Mouse (Mus musculus): Measurements from ENCODE around the gene Rere.
A peak's percentile ranks its signal among the peaks of the same experiment; 100 is the strongest.
"Not testable (repeated sequence)": the region's sequence is repeated elsewhere in the genome, so short reads cannot be mapped to it uniquely, and the experiment has no call there.

Gene Rere

DNA sequence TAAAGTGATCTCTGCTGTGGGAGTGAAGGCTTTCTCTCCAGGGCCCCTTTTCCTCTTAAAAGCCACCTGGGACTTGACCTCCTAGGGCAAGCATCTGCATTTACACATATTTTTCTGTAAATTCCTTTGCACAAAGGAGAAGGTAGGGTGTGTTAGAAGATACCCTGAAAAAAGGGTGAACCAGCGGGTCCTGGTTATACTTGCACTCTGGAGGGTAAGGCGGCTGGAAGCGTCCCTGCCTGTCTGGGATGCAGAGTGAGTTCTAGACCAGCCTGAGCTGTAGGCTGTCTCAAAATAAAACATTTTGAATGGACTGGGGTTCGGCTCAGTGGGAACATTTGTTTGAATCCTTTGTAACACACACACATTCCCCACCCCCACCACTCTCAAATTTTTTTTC, 310.2 kb downstream of the Rere start:
- no peak for DNase-seq

DNA sequence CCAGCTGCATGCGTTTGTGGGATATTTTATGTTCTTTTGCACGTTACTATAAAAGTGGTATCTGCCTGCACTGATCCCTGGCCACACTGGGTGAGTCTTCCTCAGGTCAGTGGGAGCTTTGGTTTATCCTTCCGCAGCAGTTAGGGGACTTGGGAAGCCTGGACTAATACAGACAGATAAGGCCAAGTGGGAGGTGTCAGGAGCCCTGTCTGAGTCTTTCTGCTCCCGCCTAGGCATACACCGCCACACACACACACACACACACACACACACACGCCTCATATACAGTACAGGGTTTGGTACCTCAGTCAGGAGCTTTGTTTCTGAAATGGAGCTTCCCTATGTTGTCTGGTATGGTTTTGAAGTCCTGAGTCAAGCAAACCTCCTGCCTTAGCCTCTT, 310.6 kb downstream of the Rere start:
- DNase-seq, result no peak

GRCm38 (mm10) chr4:150593473-150594217, 312.2 kb downstream of the Rere start:
- no peak for DNase-seq

- no peak for DNase-seq
Measured at GRCm38 (mm10) chr4:150594298-150594829, 312.9 kb downstream of the Rere start.

- no peak for DNase-seq
Measured at GRCm38 (mm10) chr4:150595071-150595470, 313.6 kb downstream of the Rere start.

DNA sequence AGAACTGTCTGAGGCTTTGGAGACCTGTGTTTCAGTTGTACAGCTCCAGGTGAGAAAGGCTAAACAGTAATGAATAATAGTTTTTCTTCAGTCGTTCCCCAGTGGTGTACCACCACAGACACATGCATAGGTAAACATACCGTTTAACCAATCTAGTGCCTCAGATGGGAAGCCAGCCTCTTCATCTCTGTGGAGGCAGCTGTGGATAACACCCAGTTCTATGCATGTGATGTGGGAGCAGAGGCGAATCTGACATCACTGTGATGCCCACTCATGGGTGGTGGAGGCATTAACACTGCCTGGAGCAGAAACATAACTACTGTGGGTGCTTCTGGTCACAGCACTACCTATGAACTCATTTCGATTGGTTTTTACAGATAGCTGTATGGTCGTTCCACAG, 314.5 kb downstream of the Rere start:
- DNase-seq, result peak; percentile 47

GRCm38 (mm10) chr4:150598686-150599085, 317.2 kb downstream of the Rere start:
- no peak for DNase-seq

DNA sequence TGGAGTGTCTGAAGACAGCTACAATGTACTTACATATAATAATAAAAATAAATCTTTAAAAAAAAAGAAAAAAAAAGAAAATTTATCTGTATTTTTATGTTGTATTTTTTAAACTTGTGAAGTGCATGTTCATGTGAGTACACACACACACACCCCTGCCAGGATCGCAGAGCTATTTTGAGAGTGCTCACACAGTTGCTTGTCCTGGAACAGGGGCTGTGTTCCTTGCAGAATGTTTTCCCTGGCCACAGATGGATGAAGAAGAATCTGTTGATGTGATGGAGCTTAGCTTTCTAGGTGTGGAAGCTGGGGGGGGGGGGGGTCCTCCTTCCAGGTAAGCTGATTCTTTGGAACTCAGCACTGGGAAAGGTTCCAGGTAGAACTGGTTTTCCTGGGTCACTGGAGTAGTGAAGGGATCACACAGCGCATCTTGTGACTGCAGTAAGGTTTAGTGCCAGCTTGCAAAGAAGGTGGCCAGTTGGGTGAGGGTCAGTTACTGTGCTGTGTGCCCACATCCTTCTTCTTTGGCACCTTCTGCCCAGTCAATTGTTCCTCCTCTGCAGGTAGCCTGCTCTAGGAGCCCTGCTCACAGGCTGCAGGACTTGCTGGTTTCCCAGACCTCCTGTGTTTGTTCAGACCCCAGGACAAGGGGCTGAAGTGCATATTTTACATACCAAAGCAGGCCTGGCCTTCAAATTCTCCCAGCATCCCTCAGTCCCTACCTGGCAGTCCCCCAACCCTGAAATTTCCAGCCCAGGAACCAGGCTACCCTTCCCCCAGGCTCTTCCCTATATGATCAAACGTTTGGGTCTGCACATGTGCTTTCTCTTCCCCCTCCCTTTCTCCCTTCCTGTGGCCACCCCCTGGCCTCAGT, 317.9 kb downstream of the Rere start:
- DNase-seq, result no peak

- DNase-seq, result not testable (repeated sequence)
Measured at GRCm38 (mm10) chr4:150600503-150600902, 319.1 kb downstream of the Rere start.

DNA sequence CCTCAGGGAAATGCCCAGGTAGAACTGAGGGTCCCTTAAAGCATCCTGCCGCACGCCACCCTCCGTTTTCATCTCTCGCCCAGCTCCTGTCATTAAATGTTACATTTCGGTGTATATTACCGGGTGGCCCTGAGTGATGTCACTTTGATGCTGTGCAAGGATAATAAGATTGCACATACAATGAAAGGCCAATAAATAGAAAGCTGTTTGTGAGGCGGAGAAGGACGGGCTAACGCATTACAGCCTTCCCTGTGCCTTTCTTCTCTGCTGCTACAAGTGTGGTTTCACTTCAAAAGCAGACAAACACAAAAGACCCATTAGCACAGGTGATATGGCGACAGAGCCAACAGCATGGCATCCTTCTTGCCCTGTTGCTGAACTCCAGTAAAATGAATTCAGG, 320.0 kb downstream of the Rere start:
- DNase-seq, result no peak

DNA sequence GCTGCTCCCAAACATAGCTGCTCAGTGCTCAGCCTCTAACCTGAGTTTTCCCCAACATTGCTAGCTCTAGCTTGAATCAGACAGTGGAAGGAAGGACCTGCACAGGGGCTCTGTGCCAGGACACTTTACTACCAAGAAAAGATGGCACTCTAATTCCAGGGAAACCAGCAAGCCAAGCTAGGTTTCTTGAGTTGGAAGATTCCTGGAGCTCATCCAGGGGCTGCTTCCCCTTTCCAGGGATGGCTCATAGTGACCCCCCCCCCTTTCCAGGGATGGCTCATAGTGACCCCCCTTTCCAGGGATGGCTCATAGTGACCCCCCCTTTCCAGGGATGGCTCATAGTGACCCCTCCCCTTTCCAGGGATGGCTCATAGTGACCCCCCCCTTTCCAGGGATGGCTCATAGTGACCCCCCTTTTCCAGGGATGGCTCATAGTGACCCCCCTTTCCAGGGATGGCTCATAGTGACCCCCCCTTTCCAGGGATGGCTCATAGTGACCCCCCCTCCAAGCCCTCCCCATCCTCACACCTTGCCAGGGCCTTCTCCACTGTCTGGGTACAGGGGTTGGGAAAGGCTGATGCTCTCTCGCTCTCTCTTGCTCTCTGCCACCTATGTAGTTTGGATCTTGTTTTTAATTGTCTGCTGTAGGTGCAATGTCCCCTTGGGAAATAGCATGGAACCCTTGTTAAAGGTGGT, 322.1 kb downstream of the Rere start:
- no peak for DNase-seq

GRCm38 (mm10) chr4:150605804-150606203, 324.4 kb downstream of the Rere start:
- DNase-seq, result no peak

GRCm38 (mm10) chr4:150606449-150607161, 325.2 kb downstream of the Rere start:
- no peak for DNase-seq

DNA sequence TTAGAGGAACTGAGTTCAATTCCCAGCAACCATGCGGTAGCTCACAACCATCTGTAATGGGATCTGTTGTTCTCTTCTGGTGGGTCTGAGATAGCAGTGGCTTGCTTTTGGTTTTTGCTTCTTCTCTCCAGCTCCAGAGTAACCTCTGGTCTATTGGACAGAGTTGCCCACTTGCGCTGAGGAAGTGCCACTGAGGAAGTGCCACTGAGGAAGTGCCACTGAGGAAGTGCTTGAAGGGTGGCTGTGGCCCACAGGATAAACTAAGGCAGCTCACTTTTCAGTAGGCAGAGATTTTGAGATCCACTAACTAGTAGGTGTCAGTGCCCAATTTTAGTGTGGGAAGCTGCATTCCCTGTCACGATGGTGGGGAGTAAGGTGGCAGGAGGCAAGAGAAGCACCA, 327.2 kb downstream of the Rere start:
- DNase-seq, result no peak

DNA sequence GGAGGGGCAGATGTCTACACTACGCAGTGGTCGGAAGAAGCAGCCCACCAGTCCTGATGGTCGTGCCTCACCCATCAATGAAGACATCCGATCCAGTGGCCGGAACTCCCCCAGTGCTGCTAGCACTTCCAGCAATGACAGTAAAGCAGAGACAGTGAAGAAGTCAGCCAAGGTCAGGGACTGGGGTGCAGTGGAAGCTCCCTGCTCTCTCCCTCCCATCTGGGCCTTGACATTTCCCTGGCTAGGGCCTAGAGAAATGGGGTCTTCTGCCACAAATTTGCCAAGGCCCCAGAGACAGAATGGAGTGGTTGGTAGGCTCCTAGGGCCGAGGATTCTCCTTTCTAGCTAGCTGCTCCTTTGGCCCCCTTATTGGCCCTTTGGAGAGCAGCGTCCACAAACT, 332.3 kb downstream of the Rere start:
- no peak for DNase-seq

GRCm38 (mm10) chr4:150615251-150616028, 334.0 kb downstream of the Rere start:
- no peak for DNase-seq

DNA sequence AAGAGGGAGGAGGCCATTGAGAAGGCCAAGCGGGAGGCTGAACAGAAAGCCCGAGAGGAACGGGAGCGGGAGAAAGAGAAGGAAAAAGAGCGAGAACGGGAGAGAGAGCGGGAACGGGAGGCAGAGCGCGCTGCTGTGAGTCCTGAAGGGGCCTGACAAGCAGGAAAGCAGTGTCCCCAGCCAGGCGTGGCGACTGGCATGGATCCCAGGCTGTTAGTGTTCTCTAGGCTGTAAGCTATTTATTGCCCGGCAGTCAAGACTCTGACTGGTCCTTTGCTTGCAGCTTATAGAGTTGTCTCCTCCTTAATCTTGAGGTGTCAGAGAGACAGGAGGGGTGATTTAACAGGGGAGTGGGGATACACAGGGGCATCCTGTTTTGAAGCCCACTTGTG, 334.6 kb downstream of the Rere start:
- DNase-seq, result no peak

DNA sequence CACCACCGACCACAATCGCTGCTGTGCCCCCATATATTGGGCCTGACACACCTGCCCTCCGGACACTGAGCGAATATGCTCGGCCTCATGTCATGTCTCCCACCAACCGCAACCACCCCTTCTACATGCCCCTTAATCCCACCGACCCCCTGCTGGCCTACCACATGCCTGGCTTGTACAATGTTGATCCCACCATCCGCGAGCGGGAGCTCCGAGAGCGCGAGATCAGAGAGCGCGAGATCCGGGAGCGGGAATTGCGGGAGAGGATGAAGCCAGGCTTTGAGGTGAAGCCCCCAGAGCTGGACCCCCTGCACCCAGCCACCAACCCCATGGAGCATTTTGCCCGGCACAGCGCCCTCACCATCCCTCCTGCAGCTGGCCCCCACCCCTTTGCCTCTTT, 335.4 kb downstream of the Rere start:
- no peak for DNase-seq

GRCm38 (mm10) chr4:150619011-150619410, 337.6 kb downstream of the Rere start:
- DNase-seq, result no peak

DNA sequence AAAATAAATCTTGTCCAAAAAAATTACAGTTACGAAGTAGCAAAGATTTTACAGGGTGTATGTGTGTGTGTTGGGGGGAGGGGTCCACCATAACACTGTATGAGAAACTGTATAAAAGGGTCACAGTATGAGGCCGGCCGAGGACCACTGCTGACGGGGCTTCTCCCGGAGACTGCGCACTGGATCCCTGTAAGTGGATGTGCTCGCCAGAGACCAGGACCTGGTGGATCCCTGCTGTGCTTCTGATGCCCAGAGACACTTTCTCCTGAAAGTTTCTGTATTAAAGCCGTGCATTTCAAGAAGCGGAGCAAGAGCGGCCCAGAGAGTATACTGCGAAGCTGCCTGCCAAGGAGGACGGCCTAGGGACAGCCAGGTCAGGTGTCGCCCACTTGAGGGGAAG, 341.2 kb downstream of the Rere start:
- DNase-seq, result no peak

GRCm38 (mm10) chr4:150624214-150624823, 342.9 kb downstream of the Rere start:
- no peak for DNase-seq
